Mouse (Mus musculus) liver, postnatal 0 days (tissue): Measurements from ENCODE around the gene Denr.

Experiments used
- CTCF ChIP-seq: sonication (generic); IDR thresholded peaks from 2 replicates; pipeline ENCODE4 v1.5.1; 2016; ENCODE audit warnings: antibody characterized with exemption, low read depth
- EP300 ChIP-seq: IDR thresholded peaks from 2 replicates; pipeline ENCODE4 v1.6.1; 2016; ENCODE audit warnings: antibody characterized with exemption, low read depth, mild to moderate bottlenecking

DNA sequence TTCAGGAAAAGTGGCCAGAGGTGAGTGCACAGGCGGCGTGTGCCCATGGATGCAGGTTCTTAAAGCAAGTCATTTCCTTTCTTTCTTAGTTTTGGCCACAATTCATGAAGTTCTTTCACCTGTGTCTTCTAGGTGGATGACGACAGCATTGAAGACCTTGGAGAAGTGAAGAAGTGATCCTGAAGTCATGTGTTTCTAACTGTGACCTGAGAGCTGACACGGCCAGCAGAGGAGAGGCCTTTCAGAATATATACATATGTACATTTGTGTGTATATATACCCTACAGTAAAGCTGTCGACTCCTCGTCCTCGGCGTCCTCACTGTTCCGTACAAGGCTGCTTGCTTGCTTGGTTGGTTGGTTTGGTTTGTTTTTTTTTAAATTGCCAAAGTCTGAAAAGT, 20.1 kb downstream of the Denr start, which contains the start of gene Gm43518:
- no peak for TF ChIP-seq CTCF
- no peak for TF ChIP-seq EP300
